Mouse (Mus musculus): ENCODE data around the gene Creb3. TPM values are rescaled to one million over a fixed set of nuclear protein-coding genes. Genes with fewer than 3 reads are reported as not detected.
A peak's percentile ranks its signal among the peaks of the same experiment; 100 is the strongest.

Gene Creb3
- 39.4 and 43.3 TPM in 2 replicates for polyA plus RNA-seq (2014; fragmentation: Nextera tagmentation; extraction: Ambion mirVana)

DNA sequence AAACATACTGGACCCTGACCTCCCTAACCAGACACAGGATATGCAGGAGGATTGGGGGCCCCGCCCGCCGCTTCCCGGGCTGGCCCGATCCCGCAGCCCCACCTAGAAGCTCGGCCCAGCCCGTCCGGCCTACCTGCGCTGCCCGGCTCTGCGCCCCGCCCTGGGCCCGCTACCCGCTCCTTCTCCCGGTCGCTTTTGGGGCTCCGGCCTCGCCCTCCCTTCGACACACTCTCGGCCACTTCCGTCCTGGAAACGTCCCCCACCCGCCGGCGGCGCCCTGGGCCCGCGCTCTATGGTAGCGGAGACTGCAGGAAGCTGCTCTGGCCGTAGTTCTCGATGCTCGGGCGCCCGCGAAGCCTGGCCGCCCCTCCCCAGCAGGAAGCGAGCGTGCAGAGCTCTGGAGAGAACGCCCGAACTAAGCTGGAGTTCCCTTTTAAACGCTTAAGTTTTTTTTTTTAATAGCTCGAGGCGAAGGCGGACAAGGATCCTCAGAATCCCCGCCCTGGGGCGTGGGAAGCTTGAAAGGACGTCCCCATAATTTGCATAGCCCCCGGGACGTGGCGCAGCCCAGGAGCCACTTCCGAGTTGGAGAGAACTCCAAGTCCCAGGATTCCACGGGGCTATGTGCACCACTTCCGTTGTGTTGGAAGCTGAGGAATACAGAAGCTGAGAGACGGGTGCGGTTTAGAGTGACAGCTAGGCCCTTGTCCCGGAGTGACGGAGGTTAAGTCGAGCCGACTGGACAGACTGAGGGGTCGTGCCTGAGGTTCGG lies at the start of gene Creb3, which contains the start of gene Tln1:
Gene Creb3 (plus strand): TSS at position 336 of the 772 bp plus-strand sequence.
Gene Tln1 (minus strand): TSS at position 695 of the 772 bp plus-strand sequence.
- 0% methylated on average over 62 of the region's 62 CpGs for WGBS
- peak within 1 kb of the TSS; percentile 93 for H3K9ac ChIP-seq (ENCODE audit: low read length)
- peaks cover 33% of the 10 kb centered on the region for H3K4me1 ChIP-seq (ENCODE audit: control insufficient read depth, insufficient read depth, low read length)
- peak within 1 kb of the TSS; percentile 84 for H3K4me3 ChIP-seq (ENCODE audit: low read depth, low read length)
- ATAC-seq (ENCODE audit: insufficient number of reproducible peaks, low FRiP score, low TSS enrichment, low read depth) (peak; percentile 89), DNase-seq (ENCODE audit: low spot score) (peak; percentile 93)
- no peaks in the 10 kb centered on the region for H3K9me3 ChIP-seq (ENCODE audit: control insufficient read depth, low read length)
- H3K36me3 ChIP-seq (ENCODE audit: control insufficient read depth, insufficient read depth, low read length) = peaks cover 8% of the 10 kb centered on the region
- peak within 1 kb of the TSS; percentile 88 for H3K27ac ChIP-seq (replicated peaks; ENCODE audit: low read depth, low read length)
- peak within 1 kb of the TSS; percentile 70 for H3K4me2 ChIP-seq (ENCODE audit: low read depth, severe bottlenecking)
- H3K27me3 ChIP-seq (ENCODE audit: control insufficient read depth, insufficient read depth, low read length) = no peaks in the 10 kb centered on the region

DNA sequence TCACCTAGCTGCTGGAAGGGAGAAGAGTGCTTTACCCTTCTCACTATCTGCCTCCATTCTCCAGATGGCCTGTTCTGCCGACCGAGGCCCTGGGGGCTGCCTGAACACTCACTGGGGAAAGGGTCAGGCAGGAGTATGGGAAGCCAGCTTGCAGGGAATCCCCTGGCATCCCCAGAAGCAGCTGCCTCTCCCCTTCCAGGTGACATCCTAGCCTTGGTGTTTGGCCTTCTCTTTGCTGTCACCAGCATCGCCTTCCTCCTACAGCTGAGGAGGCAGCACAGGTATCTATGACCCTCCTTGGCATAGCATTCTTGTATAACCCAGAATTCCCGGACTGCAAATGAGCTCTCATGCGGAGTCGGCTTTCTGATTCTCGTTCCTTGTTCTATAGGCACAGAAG lies 49.5 kb upstream of the Creb3 start:
- Histone ChIP-seq H3K4me3 (ENCODE audit: low read depth, low read length) (no peak overlapping the region), H3K27me3 (ENCODE audit: control insufficient read depth, insufficient read depth, low read length) (0 out of 2 replicates have a peak, but pooled peaks cover under 1% of the 10 kb centered on the region), H3K4me2 (ENCODE audit: low read depth, severe bottlenecking) (no peak overlapping the region), H3K27ac (replicated peaks; ENCODE audit: low read depth, low read length) (no peak overlapping the region), H3K36me3 (ENCODE audit: control insufficient read depth, insufficient read depth, low read length) (no peaks in the 10 kb centered on the region), H3K9me3 (ENCODE audit: control insufficient read depth, low read length) (no peaks in the 10 kb centered on the region), H3K4me1 (ENCODE audit: control insufficient read depth, insufficient read depth, low read length) (no peaks in the 10 kb centered on the region), H3K9ac (ENCODE audit: low read length) (no peak overlapping the region)
- WGBS = 60% methylated on average over 7 of the region's 7 CpGs
- DNase-seq (ENCODE audit: low spot score) (no peak), ATAC-seq (ENCODE audit: insufficient number of reproducible peaks, low FRiP score, low TSS enrichment, low read depth) (no peak)

DNA sequence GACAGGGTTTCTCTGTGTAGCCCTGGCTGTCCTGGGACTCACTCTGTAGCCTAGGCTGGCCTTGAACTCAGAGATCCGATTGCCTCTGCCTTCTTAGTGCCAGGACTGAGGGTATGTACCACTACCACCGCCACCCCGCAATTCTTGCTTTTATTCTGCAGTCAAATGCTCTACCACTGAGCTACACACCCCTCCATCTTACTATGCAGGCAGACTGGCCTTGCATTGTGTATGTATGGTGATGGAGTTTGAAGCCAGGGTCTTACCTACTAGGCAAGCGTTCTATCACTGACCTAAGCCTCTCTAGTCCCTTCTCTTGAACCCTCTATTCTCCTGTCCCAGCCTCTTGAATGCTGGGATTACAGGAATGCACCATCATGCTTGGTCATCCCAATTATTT lies 48.8 kb upstream of the Creb3 start:
- H3K9me3 ChIP-seq (ENCODE audit: control insufficient read depth, low read length) = no peaks in the 10 kb centered on the region
- no peak overlapping the region for H3K4me2 ChIP-seq (ENCODE audit: low read depth, severe bottlenecking)
- DNase-seq (ENCODE audit: low spot score) (no peak), ATAC-seq (ENCODE audit: insufficient number of reproducible peaks, low FRiP score, low TSS enrichment, low read depth) (no peak)
- H3K27ac ChIP-seq (replicated peaks; ENCODE audit: low read depth, low read length) = no peak overlapping the region
- no peaks in the 10 kb centered on the region for H3K27me3 ChIP-seq (ENCODE audit: control insufficient read depth, insufficient read depth, low read length)
- 92% methylated on average over 4 of the region's 4 CpGs for WGBS
- H3K9ac ChIP-seq (ENCODE audit: low read length) = no peak overlapping the region
- no peaks in the 10 kb centered on the region for H3K36me3 ChIP-seq (ENCODE audit: control insufficient read depth, insufficient read depth, low read length)
- no peak overlapping the region for H3K4me3 ChIP-seq (ENCODE audit: low read depth, low read length)
- no peaks in the 10 kb centered on the region for H3K4me1 ChIP-seq (ENCODE audit: control insufficient read depth, insufficient read depth, low read length)

DNA sequence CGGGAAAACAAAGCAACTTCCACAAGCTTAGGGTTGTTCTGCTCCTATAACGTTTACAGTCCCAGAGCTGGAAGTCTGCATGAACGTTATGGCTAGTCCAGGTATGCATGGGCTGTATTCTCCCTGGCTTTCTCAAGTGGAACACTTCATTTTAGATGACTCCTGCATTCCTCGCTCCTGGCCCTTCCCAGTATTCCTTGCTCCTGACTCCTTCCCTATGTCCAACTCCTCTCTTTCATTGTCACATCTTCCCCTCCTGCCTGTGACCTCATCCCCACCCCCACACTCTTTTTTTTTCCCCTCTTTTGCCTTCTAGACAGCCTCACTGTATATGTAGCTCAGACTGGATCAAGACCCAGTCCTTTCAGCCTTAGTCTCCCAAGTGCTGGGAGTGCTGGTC lies 48.3 kb upstream of the Creb3 start:
- H3K27me3 ChIP-seq (ENCODE audit: control insufficient read depth, insufficient read depth, low read length) = no peaks in the 10 kb centered on the region; the same call in 1 of the 2 replicates
- H3K4me1 ChIP-seq (ENCODE audit: control insufficient read depth, insufficient read depth, low read length) = no peaks in the 10 kb centered on the region
- DNase-seq (ENCODE audit: low spot score) (no peak), ATAC-seq (ENCODE audit: insufficient number of reproducible peaks, low FRiP score, low TSS enrichment, low read depth) (no peak)
- no peak overlapping the region for H3K9ac ChIP-seq (ENCODE audit: low read length)
- no peak overlapping the region for H3K4me3 ChIP-seq (ENCODE audit: low read depth, low read length)
- H3K9me3 ChIP-seq (ENCODE audit: control insufficient read depth, low read length) = no peaks in the 10 kb centered on the region
- 81% methylated on average over 4 of the region's 4 CpGs for WGBS
- H3K36me3 ChIP-seq (ENCODE audit: control insufficient read depth, insufficient read depth, low read length) = no peaks in the 10 kb centered on the region
- H3K4me2 ChIP-seq (ENCODE audit: low read depth, severe bottlenecking) = no peak overlapping the region
- H3K27ac ChIP-seq (replicated peaks; ENCODE audit: low read depth, low read length) = no peak overlapping the region

DNA sequence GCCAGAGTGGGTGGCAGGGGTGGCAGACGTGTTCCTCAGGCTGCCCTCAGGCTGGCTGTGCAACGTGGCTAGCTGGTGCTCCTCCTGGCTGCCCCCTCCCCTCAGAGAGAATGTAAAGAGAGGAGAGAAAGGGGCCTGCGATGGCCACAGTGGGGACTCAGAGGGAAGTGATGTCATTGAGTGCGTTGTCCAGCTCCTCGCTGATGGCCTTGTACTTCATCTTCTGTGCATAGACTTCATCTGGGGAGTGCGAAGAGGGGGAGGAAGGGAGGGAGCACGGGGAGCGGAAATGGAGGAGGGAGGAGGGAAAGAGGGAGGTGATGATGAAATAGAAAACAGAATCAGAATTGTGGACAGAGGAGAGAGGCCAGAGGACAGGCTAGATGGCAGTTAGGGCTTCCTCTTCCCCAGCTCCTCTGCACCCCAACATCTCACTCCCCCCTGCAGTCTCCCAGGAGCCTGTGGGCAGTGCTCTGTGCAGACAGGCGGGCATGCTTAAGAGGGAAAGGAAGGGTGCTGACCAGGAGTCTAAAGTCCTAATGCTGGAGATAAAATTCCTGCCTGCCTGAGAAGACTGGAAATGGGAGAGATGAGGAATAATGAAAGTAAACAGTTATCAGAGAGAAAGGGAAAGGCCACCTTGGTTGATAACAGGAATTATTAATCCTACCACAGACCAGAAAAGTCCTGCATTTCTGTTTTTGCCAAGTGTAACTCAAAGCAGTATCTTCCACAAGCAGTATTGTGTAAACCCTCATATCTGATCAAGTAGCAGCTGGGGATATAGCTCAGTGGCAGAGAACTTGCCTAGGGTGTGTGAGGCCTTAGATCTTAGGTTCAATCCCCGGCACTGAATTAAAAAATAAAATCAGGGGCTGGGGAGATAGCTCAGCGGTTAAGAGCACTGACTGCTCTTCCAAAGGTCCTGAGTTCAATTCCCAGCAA lies 46.1 kb upstream of the Creb3 start:
- H3K9ac ChIP-seq (ENCODE audit: low read length) = no peak overlapping the region
- ATAC-seq (ENCODE audit: insufficient number of reproducible peaks, low FRiP score, low TSS enrichment, low read depth) (no peak), DNase-seq (ENCODE audit: low spot score) (no peak)
- no peak overlapping the region for H3K4me2 ChIP-seq (ENCODE audit: low read depth, severe bottlenecking)
- H3K27ac ChIP-seq (replicated peaks; ENCODE audit: low read depth, low read length) = no peak overlapping the region
- H3K27me3 ChIP-seq (ENCODE audit: control insufficient read depth, insufficient read depth, low read length) = no peaks in the 10 kb centered on the region; the same call in 1 of the 2 replicates
- H3K36me3 ChIP-seq (ENCODE audit: control insufficient read depth, insufficient read depth, low read length) = no peaks in the 10 kb centered on the region
- 68% methylated on average over 11 of the region's 11 CpGs for WGBS
- no peaks in the 10 kb centered on the region for H3K9me3 ChIP-seq (ENCODE audit: control insufficient read depth, low read length)
- peaks cover 4% of the 10 kb centered on the region; the same call in 1 of the 2 replicates for H3K4me1 ChIP-seq (ENCODE audit: control insufficient read depth, insufficient read depth, low read length)
- H3K4me3 ChIP-seq (ENCODE audit: low read depth, low read length) = no peak overlapping the region

DNA sequence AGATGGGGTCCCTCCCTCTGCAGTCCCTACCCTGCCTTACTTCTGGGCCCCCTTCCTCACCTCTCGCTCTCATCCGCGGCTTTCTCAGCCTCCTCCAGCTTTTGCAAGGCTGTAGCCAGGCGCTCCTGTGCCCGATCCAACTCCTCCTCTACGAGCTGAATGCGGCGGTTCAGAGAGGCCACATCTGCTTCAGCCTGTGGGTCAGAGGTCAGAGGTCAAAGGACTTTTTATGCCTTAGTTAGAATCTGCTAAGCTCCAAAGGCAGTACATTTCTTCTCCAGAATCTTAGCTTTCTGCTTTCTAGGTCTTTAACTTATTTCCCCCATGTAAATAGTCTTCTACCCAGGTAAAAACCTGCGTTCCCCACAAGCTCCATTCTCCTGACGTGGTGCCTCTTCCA lies 42.6 kb upstream of the Creb3 start:
- H3K27ac ChIP-seq (replicated peaks; ENCODE audit: low read depth, low read length) = no peak overlapping the region
- peak overlapping the region; percentile 37 for H3K4me2 ChIP-seq (ENCODE audit: low read depth, severe bottlenecking)
- no peak for DNase-seq (ENCODE audit: low spot score)
- H3K36me3 ChIP-seq (ENCODE audit: control insufficient read depth, insufficient read depth, low read length) = no peaks in the 10 kb centered on the region
- no peak for ATAC-seq (ENCODE audit: insufficient number of reproducible peaks, low FRiP score, low TSS enrichment, low read depth)
- H3K9me3 ChIP-seq (ENCODE audit: control insufficient read depth, low read length) = no peaks in the 10 kb centered on the region
- H3K4me3 ChIP-seq (ENCODE audit: low read depth, low read length) = no peak overlapping the region
- H3K9ac ChIP-seq (ENCODE audit: low read length) = no peak overlapping the region
- peaks cover 16% of the 10 kb centered on the region for H3K27me3 ChIP-seq (ENCODE audit: control insufficient read depth, insufficient read depth, low read length)
- WGBS = 15% methylated on average over 10 of the region's 10 CpGs
- H3K4me1 ChIP-seq (ENCODE audit: control insufficient read depth, insufficient read depth, low read length) = peaks cover 20% of the 10 kb centered on the region

DNA sequence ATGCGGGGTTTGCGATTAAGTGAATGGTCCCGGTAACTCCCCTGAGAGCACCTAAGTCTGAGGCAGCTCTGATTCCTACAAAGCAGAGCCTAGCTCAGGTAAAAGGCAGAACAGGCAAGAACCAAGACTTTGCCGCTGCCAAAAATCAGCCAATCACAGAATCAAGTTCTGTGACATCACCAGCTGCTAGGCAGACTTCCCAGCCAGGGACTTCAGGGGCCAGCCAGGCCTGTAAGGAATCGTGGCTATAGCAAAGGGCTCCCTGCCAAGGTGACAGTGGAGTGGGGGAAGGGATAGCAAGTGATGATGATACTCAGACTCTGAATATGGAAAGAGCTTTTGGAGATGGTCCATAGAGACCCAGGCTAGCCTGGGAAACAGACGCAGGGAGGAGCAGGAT lies 42.2 kb upstream of the Creb3 start:
- WGBS = 14% methylated on average over 6 of the region's 6 CpGs
- H3K36me3 ChIP-seq (ENCODE audit: control insufficient read depth, insufficient read depth, low read length) = no peaks in the 10 kb centered on the region
- no peak for ATAC-seq (ENCODE audit: insufficient number of reproducible peaks, low FRiP score, low TSS enrichment, low read depth)
- no peaks in the 10 kb centered on the region for H3K9me3 ChIP-seq (ENCODE audit: control insufficient read depth, low read length)
- peak; percentile 98 for DNase-seq (ENCODE audit: low spot score)
- no peak overlapping the region for H3K9ac ChIP-seq (ENCODE audit: low read length)
- H3K4me1 ChIP-seq (ENCODE audit: control insufficient read depth, insufficient read depth, low read length) = peaks cover 20% of the 10 kb centered on the region
- H3K4me2 ChIP-seq (ENCODE audit: low read depth, severe bottlenecking) = peak overlapping the region; percentile 37
- H3K4me3 ChIP-seq (ENCODE audit: low read depth, low read length) = 0 out of 2 replicates have a peak overlapping the region, but pooled peaks have one; percentile 1
- H3K27ac ChIP-seq (replicated peaks; ENCODE audit: low read depth, low read length) = no peak overlapping the region
- peaks cover 20% of the 10 kb centered on the region for H3K27me3 ChIP-seq (ENCODE audit: control insufficient read depth, insufficient read depth, low read length)

DNA sequence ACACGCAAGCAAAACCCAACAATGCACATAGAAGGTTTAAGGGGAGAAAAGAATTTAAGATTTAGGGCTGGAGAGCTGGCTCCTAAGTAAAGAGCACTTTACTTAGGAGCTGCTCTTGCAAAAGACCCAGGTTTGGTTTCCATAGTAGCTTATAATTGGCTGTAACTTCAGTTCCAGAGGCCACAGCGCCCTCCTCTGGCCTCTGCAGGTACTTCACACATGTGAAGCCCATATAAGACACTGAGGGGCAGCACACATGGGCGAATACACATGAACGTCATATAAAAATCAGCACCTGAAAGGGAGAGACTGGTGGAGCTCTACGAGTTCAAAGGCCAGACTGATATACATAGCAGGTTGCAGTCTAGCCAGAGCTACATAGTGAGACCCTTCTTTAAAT lies 34.3 kb upstream of the Creb3 start:
- Histone ChIP-seq H3K27ac (replicated peaks; ENCODE audit: low read depth, low read length) (no peak overlapping the region), H3K4me3 (ENCODE audit: low read depth, low read length) (no peak overlapping the region), H3K27me3 (ENCODE audit: control insufficient read depth, insufficient read depth, low read length) (peaks cover 21% of the 10 kb centered on the region), H3K4me2 (ENCODE audit: low read depth, severe bottlenecking) (no peak overlapping the region), H3K36me3 (ENCODE audit: control insufficient read depth, insufficient read depth, low read length) (peaks cover 9% of the 10 kb centered on the region), H3K9me3 (ENCODE audit: control insufficient read depth, low read length) (no peaks in the 10 kb centered on the region; the same call in 1 of the 2 replicates), H3K4me1 (ENCODE audit: control insufficient read depth, insufficient read depth, low read length) (peaks cover 8% of the 10 kb centered on the region), H3K9ac (ENCODE audit: low read length) (no peak overlapping the region)
- DNase-seq (ENCODE audit: low spot score) (no peak), ATAC-seq (ENCODE audit: insufficient number of reproducible peaks, low FRiP score, low TSS enrichment, low read depth) (no peak)
- WGBS = 65% methylated on average over 5 of the region's 5 CpGs
